Mouse (Mus musculus) adrenal gland (tissue): ENCODE measurements around the gene Exoc6b.

Experiments
- intact Hi-C: fragments of 180-260 bp; cut with DNase I; formaldehyde crosslinking; loops from one replicate; pipeline ENCODE4 v1.15.1; 2025

Gene Exoc6b

DNA sequence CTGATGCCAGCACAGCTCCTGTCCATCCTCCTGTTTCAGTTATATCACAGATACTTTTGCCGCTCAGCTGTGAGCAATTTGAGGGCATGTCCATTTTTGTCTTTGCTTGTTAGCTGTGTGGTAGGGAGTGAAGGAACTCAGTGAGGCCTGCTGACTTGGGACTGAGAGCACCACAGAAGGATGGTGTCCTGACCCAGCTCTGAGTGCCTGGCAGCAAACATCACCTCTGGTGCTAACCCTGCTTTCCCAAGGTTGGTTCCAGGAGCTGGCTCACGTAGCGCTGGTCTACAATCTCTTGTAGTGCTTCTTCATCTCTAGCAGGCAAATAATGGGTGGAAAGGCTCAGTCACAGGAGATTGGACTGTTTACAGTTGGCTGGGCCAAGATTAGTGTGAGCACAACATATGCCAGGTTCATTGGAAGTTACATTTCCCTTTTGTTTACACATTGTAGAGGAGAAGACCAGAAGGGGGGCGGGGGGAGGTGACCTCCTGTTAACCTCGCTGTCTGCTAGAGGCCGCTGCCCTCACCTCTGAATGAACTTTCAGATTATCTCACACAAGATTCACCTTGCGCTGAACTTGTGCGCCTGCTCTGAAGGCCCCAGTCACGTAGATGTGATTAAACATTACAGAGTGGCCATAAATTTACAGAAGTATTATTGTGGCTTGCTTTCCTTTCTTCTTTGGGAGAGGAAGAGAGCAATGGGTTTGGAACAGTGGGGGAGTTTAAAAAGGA lies 428.8 kb downstream of the Exoc6b start:
- intact Hi-C loops = loop anchor here (10.0 kb wide), 1 partner anchor 94 kb away; no protein-coding TSS in a partner anchor

DNA sequence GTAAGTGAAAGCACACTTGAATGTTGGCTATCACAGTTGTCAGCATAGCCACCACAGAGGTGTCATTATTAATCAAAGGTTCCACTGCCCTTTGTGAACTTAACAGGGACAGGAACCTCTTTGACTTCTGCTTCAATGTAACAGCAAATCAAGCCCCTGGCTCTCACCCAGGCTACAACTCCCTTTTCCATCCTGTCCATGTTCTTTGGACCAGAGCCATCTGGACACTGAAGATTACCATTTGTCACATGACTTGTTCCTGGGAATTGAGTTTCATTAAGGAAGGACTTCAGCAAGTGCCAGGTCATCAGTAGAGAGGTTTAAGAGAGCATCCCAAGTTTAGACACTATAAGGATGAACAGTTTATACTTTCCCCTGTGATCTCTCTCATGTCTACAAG lies 431.1 kb downstream of the Exoc6b start:
- intact Hi-C loops = no loop called here

DNA sequence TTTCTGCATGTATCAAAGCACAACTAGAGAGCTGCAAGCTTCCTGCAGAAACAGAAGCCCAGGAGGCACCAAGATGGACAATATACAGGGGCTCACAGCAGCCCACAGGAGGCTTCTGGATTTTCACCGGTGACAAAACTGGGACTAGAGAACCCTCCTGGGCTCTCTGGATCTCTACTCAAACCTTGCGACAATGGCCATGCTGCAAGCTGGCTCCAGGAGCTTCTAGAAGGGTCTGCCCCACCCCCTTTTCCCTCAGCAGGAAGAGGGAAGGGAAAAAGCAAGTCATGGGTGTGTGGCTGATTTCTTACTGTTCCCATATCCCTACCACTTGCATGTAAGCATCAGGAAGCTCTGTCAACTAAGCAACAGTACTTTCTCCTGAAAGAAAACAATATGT lies 437.7 kb downstream of the Exoc6b start:
- intact Hi-C loops = no loop called here

DNA sequence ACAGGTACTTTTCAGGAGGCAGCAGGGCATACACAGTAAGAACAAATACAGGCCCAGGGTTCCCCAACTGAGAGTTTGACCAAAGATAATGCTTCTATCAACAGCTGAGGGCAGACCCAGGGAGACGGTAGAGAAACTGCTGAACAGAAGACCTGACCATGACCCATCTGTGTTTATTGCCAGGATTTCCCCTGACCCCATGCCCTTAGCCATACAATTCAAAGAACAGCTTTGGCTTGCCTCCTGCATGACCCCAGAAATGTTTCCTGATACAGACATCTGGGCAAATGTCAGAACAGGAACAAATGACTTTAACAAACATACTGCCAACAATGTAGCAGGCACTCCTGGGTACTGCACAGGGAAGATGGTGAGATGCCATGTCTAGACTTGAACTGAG lies 439.0 kb downstream of the Exoc6b start:
- intact Hi-C loops = no loop called here

DNA sequence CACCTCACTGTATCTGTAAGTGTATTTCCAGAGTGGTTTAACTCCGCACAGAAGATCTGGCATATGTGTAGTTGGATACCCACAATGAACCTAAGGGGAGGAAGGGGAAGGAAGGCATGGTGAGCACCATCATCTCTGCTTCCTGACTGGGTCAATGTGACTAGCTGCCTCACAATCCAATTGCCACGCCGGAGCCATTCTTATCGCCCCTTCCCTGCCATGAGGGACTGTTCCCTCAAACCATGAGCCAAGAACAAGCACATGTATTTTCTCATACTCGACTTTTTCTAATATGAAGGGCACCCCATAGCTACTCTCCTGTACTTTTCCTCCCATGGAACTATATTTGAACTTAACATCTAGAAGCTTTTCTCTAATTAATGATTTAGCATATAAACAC lies 440.5 kb downstream of the Exoc6b start:
- intact Hi-C loops = no loop called here

DNA sequence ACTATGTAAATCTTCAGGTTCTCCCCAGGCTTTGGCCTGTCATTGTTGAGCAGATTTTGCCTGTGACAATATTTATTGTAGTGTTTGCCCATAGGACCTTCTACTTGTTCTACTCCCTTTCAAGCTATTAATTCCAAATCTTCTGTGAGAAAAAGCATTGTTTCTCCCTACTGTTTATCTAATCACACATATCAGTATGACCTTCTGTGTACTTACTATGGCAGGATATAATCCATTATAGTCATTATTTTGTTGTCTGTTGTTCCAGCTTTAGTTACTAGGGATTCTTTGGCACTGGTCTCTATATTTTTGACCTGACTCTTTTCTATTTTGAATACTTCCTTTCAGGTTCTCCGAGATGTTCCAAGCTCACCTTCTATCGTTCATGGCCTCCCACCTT lies 442.9 kb downstream of the Exoc6b start:
- intact Hi-C loops = no loop called here

DNA sequence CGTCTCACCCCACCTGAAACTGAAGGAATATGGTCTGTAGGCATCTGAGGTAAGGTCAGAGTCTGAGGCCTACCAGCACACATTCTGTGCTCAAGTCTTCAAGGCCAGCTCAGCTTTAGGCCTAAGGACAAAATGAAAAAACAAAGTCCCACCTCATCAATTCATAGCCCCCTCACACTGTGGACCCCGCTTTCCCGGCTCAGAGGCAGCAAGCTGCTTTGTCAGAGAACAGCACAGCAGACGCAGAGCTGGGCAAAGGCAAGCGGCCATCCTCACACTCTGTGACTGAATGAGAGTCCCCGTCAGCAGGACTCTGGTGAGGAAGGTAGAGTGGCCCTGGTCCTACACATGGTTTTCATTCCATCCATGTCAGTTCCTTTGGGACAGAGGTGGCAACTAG lies 450.1 kb downstream of the Exoc6b start:
- intact Hi-C loops = no loop called here

DNA sequence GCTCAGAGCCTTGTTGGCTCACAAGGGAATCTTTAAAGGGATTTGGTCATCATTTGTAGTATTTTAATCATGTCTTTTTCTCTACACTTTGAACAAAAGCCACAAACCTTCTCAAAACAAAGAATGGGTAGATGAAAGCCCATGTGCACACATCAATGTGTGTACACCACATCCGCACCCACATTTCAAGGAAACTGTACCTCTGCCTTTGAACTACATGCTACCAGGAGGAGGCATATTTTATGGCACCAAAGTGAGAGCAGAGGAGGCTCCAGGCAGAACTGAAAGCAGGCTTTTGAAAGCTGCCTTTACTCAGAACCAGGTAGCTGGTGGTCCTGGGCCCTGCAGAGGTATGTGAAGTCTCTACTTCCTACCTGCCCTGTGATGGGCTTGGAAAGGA lies 452.3 kb downstream of the Exoc6b start:
- intact Hi-C loops = no loop called here

DNA sequence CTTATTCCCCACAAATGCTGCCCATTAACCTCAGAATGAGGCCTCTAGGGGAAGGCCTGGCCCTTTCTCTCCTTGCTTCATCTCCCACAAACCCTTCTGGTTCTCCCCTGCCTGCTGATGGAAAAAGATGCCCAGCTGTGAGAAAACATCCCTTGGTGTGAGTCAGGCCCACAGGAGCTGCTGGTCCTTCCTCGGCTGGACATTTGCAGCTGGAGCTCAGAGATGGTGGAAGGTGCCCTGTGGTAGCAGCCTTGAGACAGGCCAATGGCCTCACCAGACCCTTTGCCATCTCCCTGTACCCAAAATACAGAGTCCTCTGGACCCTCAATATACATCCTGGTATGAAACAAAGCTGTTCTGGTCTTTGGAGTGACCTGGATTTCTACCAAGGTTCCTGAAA lies 452.7 kb downstream of the Exoc6b start:
- intact Hi-C loops = no loop called here

DNA sequence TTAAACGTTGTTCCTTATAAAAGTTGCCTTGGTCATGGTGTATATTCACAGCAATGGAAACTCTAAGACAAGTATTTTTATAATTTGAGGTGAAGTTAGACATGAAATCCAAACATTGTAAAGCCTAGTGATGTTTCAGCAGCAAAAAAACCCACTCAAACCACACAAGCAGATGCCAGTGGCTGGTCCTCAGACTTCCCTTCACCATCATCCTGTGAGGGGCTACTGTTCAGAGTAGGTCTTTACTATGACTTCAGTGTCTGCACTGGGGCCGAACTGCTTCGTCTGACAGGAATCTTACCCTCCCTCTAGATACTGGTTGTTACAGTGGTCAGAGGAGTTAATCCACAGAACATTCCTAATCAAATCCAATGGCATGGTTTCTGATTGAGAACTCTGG lies 455.8 kb downstream of the Exoc6b start:
- intact Hi-C loops = no loop called here

DNA sequence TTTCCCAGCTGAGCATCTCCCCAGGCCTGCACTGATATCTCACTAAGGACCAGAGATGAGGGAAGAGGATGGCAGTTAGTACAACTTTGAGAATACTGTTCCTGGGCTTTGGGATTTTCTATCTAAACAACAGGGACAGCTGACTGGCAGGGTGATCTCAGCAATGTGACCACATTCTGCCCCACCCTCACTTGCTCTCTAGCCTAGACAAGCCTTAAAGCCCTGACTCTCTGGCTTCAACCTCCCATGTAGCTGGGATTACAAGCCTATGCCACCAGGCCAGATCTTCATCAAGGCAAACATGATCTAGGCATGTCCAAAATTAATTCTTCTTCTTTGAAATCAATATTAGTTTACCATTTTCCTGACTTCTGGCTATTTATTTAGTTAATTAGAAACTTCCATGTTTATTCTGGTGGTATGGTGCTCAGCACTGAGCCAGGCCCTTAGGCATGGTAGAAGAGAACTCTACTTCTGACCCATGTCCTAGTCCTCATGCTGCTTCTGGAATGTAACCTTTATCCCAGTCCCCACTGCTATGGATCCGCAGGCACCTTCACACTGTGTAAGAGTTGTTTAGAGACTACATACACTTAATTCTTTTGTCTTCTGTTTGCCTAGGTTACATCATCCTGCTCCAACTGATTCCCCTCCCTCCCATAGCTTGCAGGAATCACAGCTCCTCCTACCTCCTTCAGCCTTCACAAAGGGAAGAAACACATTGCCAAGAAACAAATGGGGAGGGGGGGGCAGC lies 468.0 kb downstream of the Exoc6b start:
- intact Hi-C loops = no loop called here

DNA sequence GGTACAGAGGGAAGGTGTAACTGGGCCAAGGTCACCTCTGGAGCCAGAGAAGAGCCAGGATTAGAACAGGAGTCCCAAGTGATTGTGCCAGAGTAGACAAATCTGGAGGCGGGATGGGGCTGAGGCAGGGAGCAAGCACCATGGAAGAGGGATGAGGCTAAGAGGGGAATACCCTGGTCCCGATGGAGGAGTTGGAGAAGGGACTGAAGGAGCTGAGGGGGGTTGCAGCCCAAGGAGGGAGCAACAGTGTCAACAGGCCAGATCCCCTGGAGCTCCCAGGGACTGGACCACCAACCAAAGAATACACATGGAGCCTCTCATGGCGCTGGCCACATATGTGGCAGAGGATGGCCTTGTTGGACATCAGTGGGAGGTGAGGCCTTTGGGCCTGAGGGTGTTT lies 470.0 kb downstream of the Exoc6b start:
- intact Hi-C loops = loop anchor here (10.0 kb wide), 1 partner anchor 316 kb away; no protein-coding TSS in a partner anchor

DNA sequence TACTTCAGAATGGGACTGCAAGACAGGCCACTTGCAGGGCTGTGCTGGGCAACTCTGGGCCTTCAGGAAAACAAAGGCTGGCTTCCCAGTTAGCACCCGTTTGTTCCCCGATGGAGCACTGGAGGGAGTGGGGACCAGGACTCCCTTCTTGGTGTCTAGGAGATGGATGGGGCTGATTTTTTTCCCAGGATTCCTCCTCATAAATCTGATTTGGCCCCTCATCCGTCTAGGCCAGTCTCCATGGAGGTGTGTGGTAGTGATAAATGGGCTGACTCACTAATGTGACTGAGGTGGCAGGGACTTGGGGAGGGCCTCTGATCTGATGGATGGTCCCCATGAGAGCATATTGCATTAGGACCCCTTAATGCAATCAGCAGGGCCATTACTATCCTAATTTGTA lies 470.6 kb downstream of the Exoc6b start:
- intact Hi-C loops = loop anchor here (10.0 kb wide), 1 partner anchor 316 kb away; no protein-coding TSS in a partner anchor

DNA sequence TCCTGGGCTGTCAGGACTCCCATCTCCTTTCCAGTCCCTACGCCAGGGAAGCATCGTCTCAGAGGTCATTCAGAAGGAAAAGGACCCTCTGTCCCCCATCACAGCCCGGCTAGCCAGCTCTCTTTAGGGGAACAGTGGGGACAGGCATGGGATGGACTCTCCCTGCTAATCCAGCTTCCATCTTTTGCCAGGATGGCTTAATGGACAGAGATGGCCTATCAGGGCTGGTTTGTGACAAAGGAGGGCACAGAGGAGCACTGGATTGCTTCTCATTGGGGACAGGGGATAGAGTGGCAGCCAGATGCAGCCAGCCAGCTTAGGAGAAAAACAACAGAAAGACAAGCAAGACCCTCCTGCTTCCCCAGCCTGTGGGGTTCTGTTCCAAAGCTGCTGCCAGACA lies 474.7 kb downstream of the Exoc6b start:
- intact Hi-C loops = loop anchor here (5.0 to 10.0 kb wide), 5 partner anchors 167 to 492 kb away; no protein-coding TSS in a partner anchor

DNA sequence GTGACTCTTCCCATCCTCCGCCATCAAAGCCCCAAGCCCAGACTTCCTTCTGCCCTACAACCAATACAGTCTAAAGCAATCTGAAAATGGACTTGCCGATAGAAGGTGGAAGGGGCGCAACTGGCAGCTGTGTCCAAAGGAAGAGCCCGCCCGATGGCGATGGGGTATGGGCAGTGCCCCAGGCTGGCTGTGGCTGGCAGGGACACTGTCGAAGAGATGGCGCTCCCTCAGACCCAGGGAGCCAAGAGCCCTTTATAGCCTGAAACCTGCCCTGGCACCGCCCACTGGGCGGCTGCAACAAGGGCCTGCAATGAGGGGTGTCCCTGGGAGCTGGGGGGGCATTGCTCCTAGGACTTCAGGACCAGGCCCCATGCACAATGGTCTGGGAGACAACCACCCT lies 475.6 kb downstream of the Exoc6b start, which contains the start of gene Cyp26b1:
Gene Cyp26b1 (minus strand): TSS at position 216 of the 400 bp plus-strand sequence.
- intact Hi-C loops = loop anchor here (5.0 to 10.0 kb wide), 5 partner anchors 166 to 491 kb away; no protein-coding TSS in a partner anchor

DNA sequence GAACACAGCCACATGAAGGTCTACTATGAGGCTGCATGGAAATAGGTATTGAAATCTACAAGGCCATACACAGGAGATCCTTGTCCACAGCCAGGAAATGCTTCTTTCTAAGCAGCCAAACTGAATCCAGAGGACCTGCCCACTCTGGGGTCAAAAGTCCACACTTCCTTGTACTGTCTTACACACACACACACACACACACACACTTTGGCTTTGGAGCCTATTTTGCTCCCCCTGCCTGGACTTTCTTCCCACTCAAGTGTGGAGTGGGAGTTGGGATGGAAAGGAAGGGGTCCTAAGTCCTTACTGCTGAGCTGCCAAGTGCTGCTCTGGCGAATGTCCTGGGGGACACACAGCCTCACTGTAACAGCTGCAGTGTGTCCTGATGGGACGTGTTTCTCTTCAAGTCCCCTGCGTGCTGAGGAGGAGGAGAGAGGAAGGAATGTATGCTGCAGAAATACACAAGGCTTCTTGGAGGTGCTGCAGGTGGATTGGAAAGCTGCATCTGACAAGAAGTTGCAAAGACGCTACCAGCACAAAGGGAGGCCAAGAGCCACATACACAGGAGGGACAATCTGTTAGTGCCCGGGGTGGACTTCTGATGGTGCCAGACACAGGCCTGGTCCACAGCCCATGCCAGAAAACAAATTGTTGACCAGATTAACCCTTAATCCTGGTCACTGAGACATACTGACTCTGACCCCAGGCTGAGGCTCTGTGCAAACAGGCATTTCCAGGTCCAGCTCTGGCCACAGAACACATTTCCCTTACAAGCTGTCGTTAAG lies 478.2 kb downstream of the Exoc6b start:
- intact Hi-C loops = loop anchor here (5.0 to 10.0 kb wide), 5 partner anchors 164 to 489 kb away; no protein-coding TSS in a partner anchor

DNA sequence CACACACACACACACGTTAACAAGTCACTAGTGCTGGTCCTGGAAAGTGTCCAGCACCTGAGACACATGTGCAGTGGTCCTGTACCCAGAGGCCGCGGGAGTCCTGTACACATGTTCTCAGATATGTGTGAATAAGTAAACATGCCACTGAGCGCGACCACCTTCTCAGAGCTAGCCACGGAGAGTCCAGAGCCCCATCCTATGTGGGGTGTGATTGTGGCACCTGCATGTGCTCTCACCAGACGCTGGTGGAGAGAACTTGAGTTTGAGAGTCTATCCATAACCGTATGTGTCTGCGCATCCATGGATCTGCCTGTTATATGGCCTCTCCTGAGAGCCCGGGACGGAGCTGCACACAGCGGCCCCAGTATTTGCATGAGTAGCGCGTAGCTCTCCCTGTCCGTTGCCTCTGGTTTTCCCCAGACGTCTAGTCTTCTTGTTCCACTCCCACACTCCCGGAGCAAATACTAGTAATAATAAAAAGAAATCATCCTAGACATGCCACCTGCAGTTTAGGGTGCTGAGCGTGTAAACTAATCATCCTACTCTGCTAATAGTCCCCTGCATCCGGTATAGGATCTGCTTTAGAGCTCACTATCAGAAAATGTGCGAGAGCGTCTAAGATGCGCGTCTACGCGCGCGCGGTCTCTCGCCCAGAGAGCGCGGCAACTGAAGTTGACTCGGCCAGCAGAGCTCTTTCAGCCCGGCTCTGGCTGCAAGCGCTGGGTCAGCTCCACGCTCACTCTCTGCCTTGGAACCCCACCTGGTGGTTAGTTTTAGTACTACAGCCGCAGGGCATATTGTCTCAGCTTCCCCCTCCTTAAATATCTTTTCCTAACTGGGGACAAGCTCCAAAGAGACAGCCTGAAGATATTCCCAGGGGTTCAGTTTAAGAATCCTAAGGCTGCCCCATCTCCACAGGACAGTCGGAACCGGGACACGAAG lies 479.3 kb downstream of the Exoc6b start:
- intact Hi-C loops = loop anchor here (5.0 to 10.0 kb wide), 5 partner anchors 163 to 488 kb away; no protein-coding TSS in a partner anchor

DNA sequence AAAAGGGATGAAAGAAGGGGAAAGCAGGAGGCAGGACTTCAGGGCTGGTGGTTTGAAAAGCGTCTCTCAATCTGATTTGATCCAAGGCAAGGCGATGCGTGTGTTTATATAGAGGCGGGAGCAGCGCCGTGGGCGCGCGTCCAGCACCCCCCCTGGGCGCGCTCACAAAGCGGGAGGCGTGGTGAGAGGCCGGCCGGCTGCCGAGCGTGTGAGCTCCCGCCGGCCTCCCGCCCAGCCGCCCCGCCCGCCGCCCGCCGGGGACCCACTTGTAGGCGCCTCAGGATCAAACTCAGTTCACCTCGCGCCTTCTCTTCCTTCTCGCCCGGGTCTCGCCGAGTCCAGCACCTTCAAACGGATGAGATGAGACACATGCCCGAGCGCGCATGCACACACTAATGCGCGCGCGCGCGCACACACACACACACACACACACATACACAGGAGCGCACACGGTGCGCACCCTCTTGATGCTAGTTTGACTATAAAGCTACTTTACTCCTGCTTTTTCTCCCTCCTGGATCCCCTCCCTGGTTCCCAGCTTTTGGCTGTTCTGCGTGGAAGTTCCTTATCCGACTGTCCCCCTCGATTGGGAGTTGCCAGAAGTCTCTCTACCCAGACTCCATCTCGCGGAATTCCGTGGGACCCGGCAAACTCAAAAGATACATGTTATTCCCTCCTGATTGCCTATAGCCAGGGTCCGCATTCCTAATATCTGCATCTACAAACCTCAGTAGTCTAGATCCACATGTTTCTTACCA lies 480.2 kb downstream of the Exoc6b start:
- intact Hi-C loops = no loop called here

DNA sequence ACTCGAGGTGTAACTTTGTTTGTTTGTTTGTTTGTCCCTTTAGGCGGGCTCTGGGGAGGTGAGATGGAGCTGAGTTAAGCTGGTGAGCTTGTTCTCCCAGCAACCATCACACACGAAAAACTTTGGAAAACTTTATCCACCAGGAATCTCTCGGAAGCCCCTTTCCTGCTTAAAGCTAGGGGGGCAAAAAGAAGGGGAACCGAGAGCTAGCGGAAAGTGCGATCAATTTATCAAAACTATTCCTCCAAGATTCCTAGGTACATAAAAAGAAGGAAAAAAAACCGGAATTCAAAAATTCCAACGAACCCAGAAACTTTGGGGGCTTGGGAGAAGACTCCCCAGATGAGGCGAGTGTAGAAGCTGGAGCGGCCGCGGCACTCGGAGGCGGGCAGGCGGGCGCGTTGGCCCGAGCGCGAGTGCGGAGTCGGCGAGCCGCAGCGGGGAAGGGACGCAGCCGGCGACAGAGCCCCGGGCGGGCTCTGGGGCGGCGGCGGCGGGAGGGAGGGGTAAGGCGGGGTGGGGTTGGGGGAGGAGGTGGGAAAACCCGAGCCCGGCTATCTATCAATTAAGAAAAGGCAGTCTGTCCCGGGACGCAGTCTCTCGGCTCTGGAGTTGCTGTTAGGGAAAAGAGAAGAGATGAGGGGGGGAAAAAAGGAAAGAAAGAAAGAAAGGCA lies 481.0 kb downstream of the Exoc6b start:
- intact Hi-C loops = no loop called here
